Mouse (Mus musculus): ENCODE data around the gene Kif5a.

- TF ChIP-seq CTCF (conservative IDR thresholded peaks at IDR 0.05 in 1 of 2, IDR thresholded peaks at IDR 0.05 in 1 of 2; ENCODE audit: low read depth in 2 of 2, low read length in 2 of 2) (no peak), CHD2 (IDR thresholded peaks at IDR 0.05; ENCODE audit: low read length) (no peak), POLR2A (IDR thresholded peaks at IDR 0.05; ENCODE audit: low read depth, low read length) (no peak), MXI1 (IDR thresholded peaks at IDR 0.05; ENCODE audit: low read depth, low read length) (no peak), MAX (IDR thresholded peaks at IDR 0.05; ENCODE audit: low read length) (no peak), EP300 (IDR thresholded peaks at IDR 0.05; ENCODE audit: low read length) (no peak), CHD1 (IDR thresholded peaks at IDR 0.05; ENCODE audit: low read depth, low read length) (no peak), TBP (conservative IDR thresholded peaks at IDR 0.05; ENCODE audit: low read depth, low read length) (no peak), POLR2AphosphoS2 (IDR thresholded peaks at IDR 0.05; ENCODE audit: low read depth, low read length) (no peak), ELF1 (IDR thresholded peaks at IDR 0.05; ENCODE audit: low read depth, low read length) (no peak), NELFE (IDR thresholded peaks at IDR 0.05; ENCODE audit: low read depth, low read length) (no peak), ZMIZ1 (IDR thresholded peaks at IDR 0.05; ENCODE audit: low read depth, low read length) (no peak)
Measured at GRCm38 (mm10) chr10:127176756-127177155, 86.4 kb downstream of the Kif5a start.
